Mouse (Mus musculus): ENCODE measurements at regions not wholly inside any gene's neighbourhood (a gene's known extent, or its start where the extent isn't known, plus 50 kb on each side); places are given as distances from the start of the nearest gene placed in this dataset.

GRCm38 (mm10) chr8:26884350-26884749 is 92.8 kb upstream of the Zfp703 start:
- TF ChIP-seq CEBPB (IDR thresholded peaks at IDR 0.05; ENCODE audit: low read depth) (no peak), CTCF (IDR thresholded peaks at IDR 0.05; ENCODE audit: control insufficient read depth, insufficient read depth, insufficient read length) (no peak), USF1 (IDR thresholded peaks at IDR 0.05; ENCODE audit: low read depth) (no peak), MAX (IDR thresholded peaks at IDR 0.05) (no peak), FOSL1 (IDR thresholded peaks at IDR 0.05; ENCODE audit: insufficient read depth, low read length, poor library complexity, severe bottlenecking) (no peak), MYOG (IDR thresholded peaks at IDR 0.05; ENCODE audit: control insufficient read depth, extremely low read depth, insufficient read length) (no peak), MYOD1 (IDR thresholded peaks at IDR 0.05; ENCODE audit: control insufficient read depth, insufficient read length, low read depth) (no peak)

Measured in C2C12 (cell line).